Mouse (Mus musculus) midbrain, embryonic 16.5 days (tissue): ENCODE results near the gene Tyk2. TPM values are rescaled to one million over a fixed set of nuclear protein-coding genes. Genes with fewer than 3 reads are reported as not detected.

Experiments
- ATAC-seq: fragments of 200-750 bp; cut with Nextera tagmentation; 2 replicates; pipeline ENCODE4 v1.8.0; 2017; ENCODE audit warnings: moderate TSS enrichment
- H3K27ac ChIP-seq: fragments of 300-500 bp; sonication (generic); 2 replicates; pipeline ENCODE4 v1.5.1; 2014; ENCODE audit warnings: mild to moderate bottlenecking, low read length, mixed read lengths
- H3K27me3 ChIP-seq: fragments of 300-500 bp; sonication (generic); 2 replicates; pipeline ENCODE4 v1.6.1; 2014; ENCODE audit warnings: low read depth, low read length, mixed read lengths; ENCODE audit not compliant: control insufficient read depth, insufficient read depth
- H3K36me3 ChIP-seq: fragments of 300-500 bp; sonication (generic); 2 replicates; pipeline ENCODE4 v1.6.1; 2014; ENCODE audit warnings: mild to moderate bottlenecking, low read length, moderate library complexity, mixed read lengths; ENCODE audit not compliant: control insufficient read depth, insufficient read depth
- H3K4me1 ChIP-seq: fragments of 300-500 bp; sonication (generic); 2 replicates; pipeline ENCODE4 v1.6.1; 2014; ENCODE audit warnings: mild to moderate bottlenecking, low read length, mixed read lengths; ENCODE audit not compliant: control insufficient read depth, insufficient read depth
- H3K4me2 ChIP-seq: fragments of 300-500 bp; sonication (generic); 2 replicates; pipeline ENCODE4 v1.6.1; 2014; ENCODE audit warnings: mild to moderate bottlenecking, low read length, mixed read lengths
- H3K4me3 ChIP-seq: fragments of 300-500 bp; sonication (generic); 2 replicates; pipeline ENCODE4 v1.5.1; 2014; ENCODE audit warnings: low read depth, mild to moderate bottlenecking, low read length, moderate library complexity, mixed read lengths
- H3K9ac ChIP-seq: fragments of 300-500 bp; sonication (generic); 2 replicates; pipeline ENCODE4 v1.6.1; 2014; ENCODE audit warnings: low read depth, low read length, mixed read lengths
- H3K9me3 ChIP-seq: fragments of 300-500 bp; sonication (generic); replicated peaks from 2 replicates; pipeline ENCODE4 v1.6.1; 2014; ENCODE audit warnings: mild to moderate bottlenecking, low read length, mixed read lengths; ENCODE audit not compliant: control insufficient read depth, poor library complexity, severe bottlenecking
- WGBS: fragments of 180-500 bp; shearing (Covaris S2); extraction: QIAGEN DNeasy Blood & Tissue Kit; methylation state at CpG from one replicate; pipeline ENCODE4 v1.1.7; 2014; 5-methylcytosine and 5-hydroxymethylcytosine counted together
- polyA plus RNA-seq: library from polyadenylated mRNA; unstranded; fragments of >200 nt; fragmentation: Nextera tagmentation; extraction: Ambion mirVana; gene quantifications from 2 replicates; pipeline ENCODE4 v1.2.1, GENCODE M21; 2015

Tyk2 gene
- polyA plus RNA-seq, 1 experiment from 2014 or later = 9.9 TPM

GRCm38 (mm10) chr9:21165952-21166451 lies 35.0 kb upstream of the Tyk2 start:
- no peak for ATAC-seq
- Histone ChIP-seq H3K9me3 (no peaks in the 10 kb centered on the region), H3K4me1 (peaks cover 20% of the 10 kb centered on the region; the same call in 1 of the 2 replicates), H3K27ac (no peak overlapping the region), H3K4me3 (peak overlapping the region; percentile 52), H3K9ac (peak overlapping the region; percentile 63), H3K4me2 (peak overlapping the region; percentile 68), H3K36me3 (no peaks in the 10 kb centered on the region), H3K27me3 (peaks cover 52% of the 10 kb centered on the region)
- 1% methylated on average over 43 of the region's 47 CpGs for WGBS

GRCm38 (mm10) chr9:21165041-21165951 lies 34.3 kb upstream of the Tyk2 start, which contains the start of gene Pde4a:
Gene Pde4a (plus strand): TSS chr9:21165714.
- H3K36me3 ChIP-seq = no peaks in the 10 kb centered on the region
- WGBS = under 1% methylated on average over 60 of the region's 86 CpGs
- H3K9me3 ChIP-seq = no peaks in the 10 kb centered on the region
- peaks cover 52% of the 10 kb centered on the region for H3K27me3 ChIP-seq
- H3K4me2 ChIP-seq = peak within 1 kb of the TSS; percentile 68
- H3K27ac ChIP-seq = no peak within 1 kb of the TSS
- peak within 1 kb of the TSS; percentile 63 for H3K9ac ChIP-seq
- H3K4me1 ChIP-seq = peaks cover 21% of the 10 kb centered on the region; the same call in 1 of the 2 replicates
- H3K4me3 ChIP-seq = peak within 1 kb of the TSS; percentile 52
- peak; percentile 51 for ATAC-seq

- no peak overlapping the region for H3K9ac ChIP-seq
- no peak overlapping the region for H3K27ac ChIP-seq
- peak overlapping the region; percentile 24; the same call in 1 of the 2 replicates for H3K4me2 ChIP-seq
- ATAC-seq = no peak
- H3K27me3 ChIP-seq = peaks cover 52% of the 10 kb centered on the region
- 0 out of 2 replicates have a peak overlapping the region, but pooled peaks have one; percentile 15 for H3K4me3 ChIP-seq
- H3K9me3 ChIP-seq = no peaks in the 10 kb centered on the region
- H3K4me1 ChIP-seq = peaks cover 21% of the 10 kb centered on the region; the same call in 1 of the 2 replicates
- H3K36me3 ChIP-seq = no peaks in the 10 kb centered on the region
- 1% methylated on average over 26 of the region's 26 CpGs for WGBS
These were observed 33.0 kb upstream of the Tyk2 start for GRCm38 (mm10) chr9:21164072-21164471.

GRCm38 (mm10) chr9:21163086-21164050 lies 32.3 kb upstream of the Tyk2 start:
- no peak for ATAC-seq
- peaks cover 47% of the 10 kb centered on the region for H3K27me3 ChIP-seq
- no peak overlapping the region for H3K9ac ChIP-seq
- H3K27ac ChIP-seq = no peak overlapping the region
- peaks cover 21% of the 10 kb centered on the region; the same call in 1 of the 2 replicates for H3K4me1 ChIP-seq
- no peak overlapping the region for H3K4me3 ChIP-seq
- no peak overlapping the region for H3K4me2 ChIP-seq
- H3K9me3 ChIP-seq = no peaks in the 10 kb centered on the region
- no peaks in the 10 kb centered on the region for H3K36me3 ChIP-seq
- WGBS = 33% methylated on average over 11 of the region's 11 CpGs

- under 1% methylated on average over 52 of the region's 52 CpGs for WGBS
- H3K9me3 ChIP-seq = no peaks in the 10 kb centered on the region
- H3K27ac ChIP-seq = 0 out of 2 replicates have a peak overlapping the region, but pooled peaks have one; percentile 1
- peaks cover 36% of the 10 kb centered on the region for H3K27me3 ChIP-seq
- peak overlapping the region; percentile 78 for H3K9ac ChIP-seq
- no peaks in the 10 kb centered on the region for H3K36me3 ChIP-seq
- ATAC-seq = peak; percentile 55
- H3K4me2 ChIP-seq = peak overlapping the region; percentile 91
- H3K4me1 ChIP-seq = peaks cover 21% of the 10 kb centered on the region; the same call in 1 of the 2 replicates
- H3K4me3 ChIP-seq = peak overlapping the region; percentile 61
These were observed 30.3 kb upstream of the Tyk2 start for GRCm38 (mm10) chr9:21161209-21161909.

- ATAC-seq = no peak
- Histone ChIP-seq H3K36me3 (no peaks in the 10 kb centered on the region), H3K4me3 (no peak overlapping the region), H3K27me3 (peaks cover 3% of the 10 kb centered on the region; the same call in 1 of the 2 replicates), H3K9ac (no peak overlapping the region), H3K9me3 (no peaks in the 10 kb centered on the region), H3K4me1 (peaks cover 3% of the 10 kb centered on the region; the same call in 1 of the 2 replicates), H3K4me2 (no peak overlapping the region), H3K27ac (no peak overlapping the region)
- 82% methylated on average over 3 of the region's 3 CpGs for WGBS
These were observed 23.7 kb upstream of the Tyk2 start for GRCm38 (mm10) chr9:21154787-21155186.

- no peak overlapping the region for H3K4me3 ChIP-seq
These were observed 22.8 kb upstream of the Tyk2 start for GRCm38 (mm10) chr9:21153833-21154232.

GRCm38 (mm10) chr9:21153331-21153730 lies 22.3 kb upstream of the Tyk2 start:
- WGBS = 9% methylated on average over 12 of the region's 12 CpGs
- Histone ChIP-seq H3K36me3 (no peaks in the 10 kb centered on the region), H3K4me3 (peak overlapping the region; percentile 11; the same call in 1 of the 2 replicates), H3K27me3 (peaks cover 3% of the 10 kb centered on the region; the same call in 1 of the 2 replicates), H3K27ac (no peak overlapping the region), H3K4me2 (peak overlapping the region; percentile 46), H3K9ac (0 out of 2 replicates have a peak overlapping the region, but pooled peaks have one; percentile 28), H3K4me1 (peaks cover 12% of the 10 kb centered on the region), H3K9me3 (no peaks in the 10 kb centered on the region)
- no peak for ATAC-seq

More at GRCm38 (mm10) chr9:21153833-21154232, 22.8 kb upstream of the Tyk2 start:
- peaks cover 3% of the 10 kb centered on the region; the same call in 1 of the 2 replicates for H3K27me3 ChIP-seq
- no peak overlapping the region for H3K27ac ChIP-seq
- peak overlapping the region; percentile 46 for H3K4me2 ChIP-seq
- no peaks in the 10 kb centered on the region for H3K36me3 ChIP-seq
- 15% methylated on average over 5 of the region's 5 CpGs for WGBS
- ATAC-seq = no peak
- 0 out of 2 replicates have a peak overlapping the region, but pooled peaks have one; percentile 36 for H3K9ac ChIP-seq
- H3K4me1 ChIP-seq = peaks cover 7% of the 10 kb centered on the region
- no peaks in the 10 kb centered on the region for H3K9me3 ChIP-seq
